Mouse (Mus musculus) limb, embryonic 15.5 days (tissue): ENCODE data around the gene Luc7l3. TPM values are rescaled to one million over a fixed set of nuclear protein-coding genes. Genes with fewer than 3 reads are reported as not detected.
"Not testable (repeated sequence)": the region's sequence is repeated elsewhere in the genome, so short reads cannot be mapped to it uniquely, and the experiment has no call there.

ENCODE experiments used
- ATAC-seq: fragments of 200-750 bp; cut with Nextera tagmentation; 2 replicates; pipeline ENCODE4 v1.8.0; 2017; ENCODE audit warnings: low read depth, moderate TSS enrichment; ENCODE audit not compliant: insufficient number of reproducible peaks, low FRiP score, low TSS enrichment
- H3K27ac ChIP-seq: fragments of 300-500 bp; sonication (generic); 2 replicates; pipeline ENCODE4 v1.5.1; 2015; ENCODE audit warnings: moderate library complexity, mild to moderate bottlenecking, inconsistent platforms
- H3K27me3 ChIP-seq: fragments of 300-500 bp; sonication (generic); 2 replicates; pipeline ENCODE4 v1.6.1; 2015; ENCODE audit warnings: inconsistent platforms
- H3K36me3 ChIP-seq: fragments of 300-500 bp; sonication (generic); 2 replicates; pipeline ENCODE4 v1.6.1; 2015; ENCODE audit warnings: inconsistent platforms
- H3K4me1 ChIP-seq: fragments of 300-500 bp; sonication (generic); 2 replicates; pipeline ENCODE4 v1.6.1; 2015; ENCODE audit warnings: inconsistent platforms
- H3K4me2 ChIP-seq: fragments of 300-500 bp; sonication (generic); 2 replicates; pipeline ENCODE4 v1.6.1; 2015; ENCODE audit warnings: mild to moderate bottlenecking, inconsistent platforms
- H3K4me3 ChIP-seq: fragments of 300-500 bp; sonication (generic); 2 replicates; pipeline ENCODE4 v1.5.1; 2015; ENCODE audit warnings: mild to moderate bottlenecking, inconsistent platforms
- H3K9ac ChIP-seq: fragments of 300-500 bp; sonication (generic); 2 replicates; pipeline ENCODE4 v1.6.1; 2015; ENCODE audit warnings: inconsistent platforms
- H3K9me3 ChIP-seq: fragments of 300-500 bp; sonication (generic); 2 replicates; pipeline ENCODE4 v1.6.1; 2016; ENCODE audit warnings: inconsistent platforms
- WGBS: fragments of 180-500 bp; shearing (Covaris S2); methylation state at CpG from one replicate; pipeline ENCODE4 v1.1.7; 2015; 5-methylcytosine and 5-hydroxymethylcytosine counted together
- polyA plus RNA-seq: library from polyadenylated mRNA; unstranded; fragments of >200 nt; fragmentation: Nextera tagmentation; extraction: Ambion mirVana; gene quantifications from 2 replicates; pipeline ENCODE4 v1.2.1, GENCODE M21; 2015

Gene Luc7l3
- polyA plus RNA-seq, 1 experiment from 2014 or later: 105 TPM

- 52% methylated on average over 5 of the region's 5 CpGs for WGBS
- H3K4me3 ChIP-seq: no peak overlapping the region
- no peaks in the 10 kb centered on the region for H3K27me3 ChIP-seq
- H3K36me3 ChIP-seq: peaks cover 33% of the 10 kb centered on the region
- H3K9ac ChIP-seq: no peak overlapping the region
- no peaks in the 10 kb centered on the region for H3K9me3 ChIP-seq
- H3K4me2 ChIP-seq: no peak overlapping the region
- ATAC-seq: no peak
- peaks cover 17% of the 10 kb centered on the region; the same call in 1 of the 2 replicates for H3K4me1 ChIP-seq
- H3K27ac ChIP-seq: no peak overlapping the region
Measured at GRCm38 (mm10) chr11:94282291-94282690, 39.5 kb downstream of the Luc7l3 start.

- H3K9me3 ChIP-seq: no peaks in the 10 kb centered on the region
- no peak within 1 kb of the TSS for H3K4me2 ChIP-seq
- H3K9ac ChIP-seq: no peak within 1 kb of the TSS
- no peak within 1 kb of the TSS for H3K4me3 ChIP-seq
- ATAC-seq: no peak
- H3K36me3 ChIP-seq: peaks cover 25% of the 10 kb centered on the region
- H3K27ac ChIP-seq: peak within 1 kb of the TSS; percentile 35
- peaks cover 23% of the 10 kb centered on the region for H3K4me1 ChIP-seq
- 73% methylated on average over 11 of the region's 11 CpGs for WGBS
- no peaks in the 10 kb centered on the region for H3K27me3 ChIP-seq
Measured at GRCm38 (mm10) chr11:94281199-94282181, 40.3 kb downstream of the Luc7l3 start, which contains the start of gene Gm21885. Gene Gm21885 (plus strand): TSS chr11:94281873.

GRCm38 (mm10) chr11:94276869-94277337 is 44.9 kb downstream of the Luc7l3 start:
- Histone ChIP-seq H3K9ac (peak overlapping the region; percentile 37; the same call in 1 of the 2 replicates), H3K27ac (peak overlapping the region; percentile 54; the same call in 1 of the 2 replicates), H3K4me3 (peak overlapping the region; percentile 35), H3K27me3 (no peaks in the 10 kb centered on the region), H3K4me1 (peaks cover 25% of the 10 kb centered on the region), H3K9me3 (no peaks in the 10 kb centered on the region), H3K36me3 (no peaks in the 10 kb centered on the region), H3K4me2 (peak overlapping the region; percentile 55)
- peak; percentile 49; the same call in 1 of the 2 replicates for ATAC-seq
- 8% methylated on average over 20 of the region's 20 CpGs for WGBS

- no peak overlapping the region for H3K4me3 ChIP-seq
- H3K27ac ChIP-seq: no peak overlapping the region
- WGBS: 89% methylated on average over 2 of the region's 2 CpGs
- no peaks in the 10 kb centered on the region for H3K36me3 ChIP-seq
- no peaks in the 10 kb centered on the region for H3K9me3 ChIP-seq
- H3K27me3 ChIP-seq: no peaks in the 10 kb centered on the region
- ATAC-seq: no peak
- no peak overlapping the region for H3K4me2 ChIP-seq
- peaks cover 19% of the 10 kb centered on the region for H3K4me1 ChIP-seq
- H3K9ac ChIP-seq: no peak overlapping the region
Measured at GRCm38 (mm10) chr11:94275686-94276085, 46.1 kb downstream of the Luc7l3 start.

- H3K4me3 ChIP-seq: no peak overlapping the region
- H3K4me1 ChIP-seq: peaks cover 17% of the 10 kb centered on the region
- H3K9me3 ChIP-seq: no peaks in the 10 kb centered on the region
- H3K4me2 ChIP-seq: no peak overlapping the region
- 68% methylated on average over 7 of the region's 7 CpGs for WGBS
- H3K9ac ChIP-seq: no peak overlapping the region
- no peaks in the 10 kb centered on the region for H3K36me3 ChIP-seq
- no peaks in the 10 kb centered on the region for H3K27me3 ChIP-seq
- no peak overlapping the region for H3K27ac ChIP-seq
- no peak for ATAC-seq
Measured at GRCm38 (mm10) chr11:94275226-94275625, 46.6 kb downstream of the Luc7l3 start.

GRCm38 (mm10) chr11:94274206-94274867 is 47.5 kb downstream of the Luc7l3 start:
- no peak for ATAC-seq
- H3K27me3 ChIP-seq: no peaks in the 10 kb centered on the region
- H3K36me3 ChIP-seq: no peaks in the 10 kb centered on the region
- no peaks in the 10 kb centered on the region for H3K9me3 ChIP-seq
- H3K4me2 ChIP-seq: no peak overlapping the region
- H3K4me3 ChIP-seq: no peak overlapping the region
- 86% methylated on average over 10 of the region's 10 CpGs for WGBS
- H3K9ac ChIP-seq: no peak overlapping the region
- H3K27ac ChIP-seq: no peak overlapping the region
- H3K4me1 ChIP-seq: peaks cover 17% of the 10 kb centered on the region

- no peak for ATAC-seq
- Histone ChIP-seq H3K36me3 (no peaks in the 10 kb centered on the region), H3K4me1 (peaks cover 17% of the 10 kb centered on the region), H3K27me3 (no peaks in the 10 kb centered on the region), H3K9ac (no peak overlapping the region), H3K4me3 (no peak overlapping the region), H3K4me2 (no peak overlapping the region), H3K27ac (no peak overlapping the region), H3K9me3 (no peaks in the 10 kb centered on the region)
- 88% methylated on average over 21 of the region's 21 CpGs for WGBS
Measured at GRCm38 (mm10) chr11:94272960-94273927, 48.5 kb downstream of the Luc7l3 start.

- 89% methylated on average over 2 of the region's 2 CpGs for WGBS
- Histone ChIP-seq H3K36me3 (no peaks in the 10 kb centered on the region), H3K4me3 (no peak overlapping the region), H3K4me1 (peaks cover 8% of the 10 kb centered on the region; the same call in 1 of the 2 replicates), H3K9ac (no peak overlapping the region), H3K4me2 (no peak overlapping the region), H3K27me3 (no peaks in the 10 kb centered on the region), H3K9me3 (no peaks in the 10 kb centered on the region), H3K27ac (no peak overlapping the region)
- ATAC-seq: no peak
Measured at GRCm38 (mm10) chr11:94271015-94271414, 50.8 kb downstream of the Luc7l3 start.

- no peaks in the 10 kb centered on the region for H3K9me3 ChIP-seq
- H3K9ac ChIP-seq: no peak overlapping the region
- H3K27ac ChIP-seq: no peak overlapping the region
- H3K4me3 ChIP-seq: no peak overlapping the region
- H3K4me1 ChIP-seq: peaks cover 13% of the 10 kb centered on the region
- no peak for ATAC-seq
- H3K4me2 ChIP-seq: no peak overlapping the region
- WGBS: 93% methylated on average over 7 of the region's 7 CpGs
- H3K27me3 ChIP-seq: no peaks in the 10 kb centered on the region
- no peaks in the 10 kb centered on the region for H3K36me3 ChIP-seq
Measured at GRCm38 (mm10) chr11:94269906-94270305, 51.9 kb downstream of the Luc7l3 start.

- no peak for ATAC-seq
- H3K27me3 ChIP-seq: no peaks in the 10 kb centered on the region
- no peak overlapping the region for H3K4me3 ChIP-seq
- H3K9me3 ChIP-seq: no peaks in the 10 kb centered on the region
- H3K4me1 ChIP-seq: peaks cover 21% of the 10 kb centered on the region
- H3K4me2 ChIP-seq: no peak overlapping the region
- no peak overlapping the region for H3K27ac ChIP-seq
- no peak overlapping the region for H3K9ac ChIP-seq
- no peaks in the 10 kb centered on the region for H3K36me3 ChIP-seq
Measured at GRCm38 (mm10) chr11:94268761-94269160, 53.0 kb downstream of the Luc7l3 start.

- peaks cover 13% of the 10 kb centered on the region for H3K4me1 ChIP-seq
- H3K9ac ChIP-seq, H3K36me3 ChIP-seq, H3K9me3 ChIP-seq, ATAC-seq, H3K27me3 ChIP-seq, H3K27ac ChIP-seq, H3K4me2 ChIP-seq, H3K4me3 ChIP-seq: not testable (repeated sequence)
- 73% methylated on average over 3 of the region's 3 CpGs for WGBS
Measured at GRCm38 (mm10) chr11:94266155-94266554, 55.6 kb downstream of the Luc7l3 start.
